Comparison of ENCODE assay signal across 25 mouse cellular contexts in genomic region chr10:56455867-56456468, GRCm38 (mm10).
"Had no signal": no experiment of that assay in that cellular context is flagged by ENCODE, and none has a peak within 500 bp of the region (broad histone marks: within the 10 kb centered on the region; RNA-seq: fewer than 3 reads in every experiment).

No protein-coding gene starts in this region.

- H3K36me3 ChIP-seq: heart, embryonic 13.5 days; heart, embryonic 15.5 days; hindbrain, embryonic 13.5 days; hindbrain, embryonic 15.5 days; kidney, embryonic 15.5 days; limb, embryonic 13.5 days; limb, embryonic 15.5 days had no signal

- H3K27me3 ChIP-seq: heart, embryonic 13.5 days; heart, embryonic 15.5 days; hindbrain, embryonic 13.5 days; hindbrain, embryonic 15.5 days; kidney, embryonic 15.5 days; limb, embryonic 13.5 days; limb, embryonic 15.5 days had no signal

- H3K9ac ChIP-seq: heart, embryonic 13.5 days; heart, embryonic 15.5 days; hindbrain, embryonic 13.5 days; hindbrain, embryonic 15.5 days; kidney, embryonic 15.5 days; limb, embryonic 13.5 days; limb, embryonic 15.5 days had no signal

- DNase-seq: gastrocnemius, adult 2 months; gastrocnemius, postnatal 10 days; gastrocnemius, postnatal 25 days; heart, adult 2 months; heart, postnatal 14 days; heart, postnatal 36 days; kidney, adult 11 months; kidney, adult 2 months; kidney, adult 9 months; kidney, postnatal 14 days; kidney, postnatal 36 days; layer of hippocampus, adult 9-11 months; layer of hippocampus, postnatal 36 days; left cerebral cortex, postnatal 4 days had no signal

- H3K4me2 ChIP-seq: heart, embryonic 11.5 days; heart, embryonic 13.5 days; heart, embryonic 15.5 days; hindbrain, embryonic 13.5 days; hindbrain, embryonic 15.5 days; kidney, embryonic 15.5 days; limb, embryonic 13.5 days; limb, embryonic 15.5 days had no signal

- H3K4me3 ChIP-seq: gastrocnemius, adult 2 months; heart, adult 2 months; heart, embryonic 13.5 days; heart, embryonic 15.5 days; hindbrain, embryonic 13.5 days; hindbrain, embryonic 15.5 days; kidney, embryonic 15.5 days; limb, embryonic 13.5 days; limb, embryonic 15.5 days had no signal

- ATAC-seq: hindbrain, postnatal 0 days; intestine, embryonic 16.5 days had no signal

- H3K9me3 ChIP-seq: heart, embryonic 13.5 days; hindbrain, embryonic 13.5 days; hindbrain, embryonic 15.5 days; kidney, embryonic 15.5 days; limb, embryonic 13.5 days; limb, embryonic 15.5 days had no signal

- H3K4me1 ChIP-seq: heart, embryonic 13.5 days; heart, embryonic 15.5 days; hindbrain, embryonic 13.5 days; hindbrain, embryonic 15.5 days; kidney, embryonic 15.5 days; limb, embryonic 13.5 days; limb, embryonic 15.5 days had no signal

- H3K27ac ChIP-seq: gastrocnemius, adult 2 months; heart, adult 2 months; heart, embryonic 13.5 days; heart, embryonic 15.5 days; hindbrain, embryonic 13.5 days; hindbrain, embryonic 15.5 days; hindbrain, postnatal 0 days; kidney, embryonic 15.5 days; kidney, postnatal 0 days; limb, embryonic 13.5 days; limb, embryonic 15.5 days had no signal
